Mouse (Mus musculus) limb, embryonic 14.5 days (tissue): ENCODE measurements around the gene Lypd3. TPM values are rescaled to one million over a fixed set of nuclear protein-coding genes. Genes with fewer than 3 reads are reported as not detected.

Experiments used
- ATAC-seq: fragments of 200-750 bp; cut with Nextera tagmentation; 2 replicates; pipeline ENCODE4 v1.8.0; 2017; ENCODE audit warnings: low read depth, moderate number of reproducible peaks, moderate TSS enrichment; ENCODE audit not compliant: low FRiP score
- DNase-seq: peaks from one replicate; pipeline ENCODE4 v3.0.0-alpha.2; 2015; ENCODE audit warnings: low spot score
- H3K27ac ChIP-seq: fragments of 300-500 bp; sonication (generic); replicated peaks from 2 replicates; pipeline ENCODE4 v1.5.1; 2014; ENCODE audit warnings: low read depth, mild to moderate bottlenecking, low read length, moderate library complexity, mixed read lengths
- H3K27me3 ChIP-seq: fragments of 300-500 bp; sonication (generic); 2 replicates; pipeline ENCODE4 v1.6.1; 2014; ENCODE audit warnings: low read length, mixed read lengths; ENCODE audit not compliant: control insufficient read depth, insufficient read depth
- H3K36me3 ChIP-seq: fragments of 300-500 bp; sonication (generic); 2 replicates; pipeline ENCODE4 v1.6.1; 2014; ENCODE audit warnings: mild to moderate bottlenecking, low read length, moderate library complexity, mixed read lengths; ENCODE audit not compliant: control insufficient read depth, insufficient read depth
- H3K4me1 ChIP-seq: fragments of 300-500 bp; sonication (generic); 2 replicates; pipeline ENCODE4 v1.6.1; 2014; ENCODE audit warnings: antibody characterized with exemption, low read length, mixed read lengths; ENCODE audit not compliant: control insufficient read depth, insufficient read depth
- H3K4me2 ChIP-seq: fragments of 300-500 bp; sonication (generic); replicated peaks from 2 replicates; pipeline ENCODE4 v1.6.1; 2014; ENCODE audit warnings: low read depth, mild to moderate bottlenecking, low read length, moderate library complexity; ENCODE audit not compliant: severe bottlenecking
- H3K4me3 ChIP-seq: fragments of 300-500 bp; sonication (generic); replicated peaks from 2 replicates; pipeline ENCODE4 v1.5.1; 2014; ENCODE audit warnings: low read length
- H3K9ac ChIP-seq: fragments of 300-500 bp; sonication (generic); 2 replicates; pipeline ENCODE4 v1.6.1; 2014; ENCODE audit warnings: mild to moderate bottlenecking, low read depth, low read length, moderate library complexity; ENCODE audit not compliant: severe bottlenecking
- H3K9me3 ChIP-seq: fragments of 300-500 bp; sonication (generic); 2 replicates; pipeline ENCODE4 v1.6.1; 2016; ENCODE audit warnings: low read length; ENCODE audit not compliant: control insufficient read depth
- POLR2A ChIP-seq: fragments of 200-500 bp; IDR thresholded peaks from 2 replicates; pipeline ENCODE4 v1.8.0; 2012; ENCODE audit warnings: inconsistent platforms, mild to moderate bottlenecking, moderate library complexity, borderline replicate concordance; ENCODE audit not compliant: insufficient read depth, insufficient read length; ENCODE audit errors: extremely low read depth
- WGBS: fragments of 180-500 bp; shearing (Covaris S2); extraction: QIAGEN DNeasy Blood & Tissue Kit; methylation state at CpG from one replicate; pipeline ENCODE4 v1.1.7; 2014; 5-methylcytosine and 5-hydroxymethylcytosine counted together
- polyA plus RNA-seq, 2 experiments: library from polyadenylated mRNA; depleted of rRNA in 1 of 2; stranded (reverse) in 1 of 2; unstranded in 1 of 2; fragments of >200 nt; fragmentation: Nextera tagmentation in 1 of 2; extraction: Ambion mirVana in 1 of 2; gene quantifications; 2 replicates each; pipeline versions ENCODE4 v1.2.1 to v1.2.3; 2012 to 2014

Gene Lypd3
- polyA plus RNA-seq, 2 experiments = 30.4 to 50.7 TPM

- Histone ChIP-seq H3K27ac (no peak overlapping the region), H3K36me3 (no peaks in the 10 kb centered on the region; the same call in 1 of the 2 replicates), H3K9me3 (no peaks in the 10 kb centered on the region), H3K9ac (no peak overlapping the region), H3K4me3 (no peak overlapping the region), H3K27me3 (no peaks in the 10 kb centered on the region), H3K4me2 (no peak overlapping the region), H3K4me1 (peaks cover 6% of the 10 kb centered on the region; the same call in 1 of the 2 replicates)
- WGBS = 73% methylated on average over 15 of the region's 15 CpGs
- DNase-seq (no peak), ATAC-seq (no peak)
- no peak for TF ChIP-seq POLR2A
These were observed 36.9 kb upstream of the Lypd3 start for GRCm38 (mm10) chr7:24599211-24600067.

DNA sequence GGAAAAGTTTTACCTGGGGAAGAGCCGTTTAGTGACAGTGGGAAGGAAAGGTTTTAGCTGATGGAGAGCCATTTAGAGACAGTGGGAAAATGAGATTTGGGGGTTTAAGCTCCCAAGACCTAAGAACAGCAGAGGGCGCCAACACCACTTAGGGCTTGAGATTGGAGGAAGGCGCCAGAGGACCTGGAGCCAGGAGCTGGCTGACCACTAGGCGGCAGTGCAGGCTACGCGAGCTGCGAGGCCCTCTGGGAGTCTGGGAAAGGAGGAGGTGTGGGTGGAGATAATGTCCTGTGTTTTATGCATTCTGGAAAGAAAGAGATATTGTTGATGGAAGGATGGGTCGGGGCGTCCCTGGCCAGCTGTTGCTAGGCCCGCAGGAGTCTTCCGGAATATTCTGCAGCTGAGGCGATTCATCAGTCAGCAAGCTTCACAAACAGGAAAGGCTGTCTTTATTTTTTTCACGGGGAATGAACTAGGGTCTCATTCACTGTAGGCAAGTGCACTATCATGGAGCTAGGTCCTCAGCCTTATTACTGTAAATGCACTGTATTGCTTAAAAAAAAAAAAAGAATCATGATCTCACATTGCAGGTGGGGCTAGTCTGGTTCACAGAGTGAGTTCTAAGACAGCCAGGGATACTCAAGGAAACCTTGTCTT lies 35.3 kb upstream of the Lypd3 start:
- TF ChIP-seq POLR2A = no peak
- H3K4me1 ChIP-seq = no peaks in the 10 kb centered on the region
- no peak overlapping the region for H3K9ac ChIP-seq
- H3K4me3 ChIP-seq = no peak overlapping the region
- no peak overlapping the region for H3K27ac ChIP-seq
- H3K9me3 ChIP-seq = no peaks in the 10 kb centered on the region
- H3K36me3 ChIP-seq = no peaks in the 10 kb centered on the region
- ATAC-seq (peak; percentile 87), DNase-seq (peak; percentile 93)
- no peaks in the 10 kb centered on the region for H3K27me3 ChIP-seq
- peak overlapping the region; percentile 27; the same call in 1 of the 2 replicates for H3K4me2 ChIP-seq
- 8% methylated on average over 13 of the region's 13 CpGs for WGBS

DNA sequence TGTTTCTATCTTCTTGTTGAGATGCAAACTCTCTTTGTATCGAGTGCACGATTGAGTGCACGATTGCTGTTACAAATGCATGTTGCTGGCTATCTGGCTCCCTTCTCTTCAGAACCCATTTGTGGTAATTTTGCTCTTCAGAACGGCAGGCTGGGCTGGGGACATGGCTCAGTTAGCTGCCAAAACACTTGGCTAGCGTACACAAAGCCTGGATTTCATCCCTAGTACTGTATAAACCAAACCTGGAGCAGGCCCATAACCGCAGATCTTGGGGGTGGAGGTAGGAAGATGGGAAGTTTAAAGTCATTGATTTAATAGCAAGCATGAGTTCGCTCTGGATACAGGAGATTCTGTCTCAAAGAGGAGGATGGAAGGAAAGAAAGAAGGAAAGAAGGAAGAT lies 30.8 kb upstream of the Lypd3 start:
- Histone ChIP-seq H3K4me1 (peaks cover 4% of the 10 kb centered on the region), H3K4me3 (no peak overlapping the region), H3K27me3 (peaks cover 7% of the 10 kb centered on the region), H3K4me2 (no peak overlapping the region), H3K36me3 (no peaks in the 10 kb centered on the region; the same call in 1 of the 2 replicates), H3K9ac (no peak overlapping the region), H3K9me3 (no peaks in the 10 kb centered on the region), H3K27ac (no peak overlapping the region)
- 86% methylated on average over 7 of the region's 7 CpGs for WGBS
- ATAC-seq = no peak
- DNase-seq = no peak
- no peak for TF ChIP-seq POLR2A

- H3K9me3 ChIP-seq = no peaks in the 10 kb centered on the region
- WGBS = 81% methylated on average over 7 of the region's 7 CpGs
- ATAC-seq = no peak
- no peak overlapping the region for H3K27ac ChIP-seq
- H3K4me3 ChIP-seq = no peak overlapping the region
- no peak overlapping the region for H3K4me2 ChIP-seq
- H3K9ac ChIP-seq = no peak overlapping the region
- H3K36me3 ChIP-seq = no peaks in the 10 kb centered on the region; the same call in 1 of the 2 replicates
- H3K4me1 ChIP-seq = peaks cover 4% of the 10 kb centered on the region
- TF ChIP-seq POLR2A = no peak
- no peak for DNase-seq
- H3K27me3 ChIP-seq = peaks cover 12% of the 10 kb centered on the region
These were observed 30.3 kb upstream of the Lypd3 start for GRCm38 (mm10) chr7:24606046-24606445.

GRCm38 (mm10) chr7:24608017-24608416 lies 28.3 kb upstream of the Lypd3 start:
- Histone ChIP-seq H3K4me3 (no peak overlapping the region), H3K36me3 (no peaks in the 10 kb centered on the region; the same call in 1 of the 2 replicates), H3K4me2 (no peak overlapping the region), H3K9ac (no peak overlapping the region), H3K27ac (no peak overlapping the region), H3K27me3 (peaks cover 32% of the 10 kb centered on the region), H3K9me3 (no peaks in the 10 kb centered on the region), H3K4me1 (peaks cover 11% of the 10 kb centered on the region)
- WGBS = 48% methylated on average over 6 of the region's 6 CpGs
- peak; percentile 85 for DNase-seq
- peak; percentile 64 for ATAC-seq
- TF ChIP-seq POLR2A = no peak
